Mouse (Mus musculus): ENCODE data around the gene Gng12. TPM values are rescaled to one million over a fixed set of nuclear protein-coding genes. Genes with fewer than 3 reads are reported as not detected.

The Gng12 gene
- polyA plus RNA-seq, 1 experiment, result 22.9 TPM

DNA sequence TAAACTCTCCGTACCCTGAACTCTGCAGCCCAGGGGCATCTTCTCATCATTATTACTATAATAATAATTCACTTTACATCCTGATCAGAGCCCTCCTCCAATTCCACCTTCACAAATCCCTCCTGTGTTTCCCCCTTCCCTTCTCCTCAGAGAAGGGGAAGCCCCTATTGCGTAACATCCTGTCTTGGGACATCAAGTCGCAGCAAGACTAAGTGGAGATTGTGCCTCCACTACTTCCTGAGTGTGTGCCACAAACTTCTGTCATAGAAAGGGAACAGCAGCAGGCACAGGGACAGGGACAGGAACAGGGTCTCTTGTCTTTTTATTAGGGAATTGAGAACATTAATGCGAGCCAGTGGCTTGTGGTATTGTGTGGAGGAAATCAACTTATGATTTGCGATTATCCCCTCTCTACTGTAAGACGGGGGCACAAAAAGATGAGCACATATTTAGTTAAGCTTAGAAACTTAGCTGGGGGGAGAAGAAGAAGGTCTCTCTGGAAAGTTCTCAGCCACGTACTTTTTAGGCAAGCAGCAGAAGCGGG lies 173.1 kb downstream of the Gng12 start:
- Histone ChIP-seq H3K27ac (ENCODE audit: control insufficient read depth, insufficient read depth, low read depth, low read length, poor library complexity) (no peak overlapping the region), H3K4me1 (ENCODE audit: control insufficient read depth, insufficient read depth, low read length) (peaks cover 3% of the 10 kb centered on the region; the same call in 1 of the 2 replicates), H3K4me3 (replicated peaks; ENCODE audit: control insufficient read depth, low read depth, low read length) (no peak overlapping the region)
- WGBS, result 13% methylated on average over 8 of the region's 8 CpGs
- TF ChIP-seq CTCF (IDR thresholded peaks at IDR 0.05; ENCODE audit: control insufficient read depth, insufficient read depth, low read length) (no peak), POLR2A (IDR thresholded peaks at IDR 0.05; ENCODE audit: borderline replicate concordance, control insufficient read depth, low read depth, low read length) (no peak)

DNA sequence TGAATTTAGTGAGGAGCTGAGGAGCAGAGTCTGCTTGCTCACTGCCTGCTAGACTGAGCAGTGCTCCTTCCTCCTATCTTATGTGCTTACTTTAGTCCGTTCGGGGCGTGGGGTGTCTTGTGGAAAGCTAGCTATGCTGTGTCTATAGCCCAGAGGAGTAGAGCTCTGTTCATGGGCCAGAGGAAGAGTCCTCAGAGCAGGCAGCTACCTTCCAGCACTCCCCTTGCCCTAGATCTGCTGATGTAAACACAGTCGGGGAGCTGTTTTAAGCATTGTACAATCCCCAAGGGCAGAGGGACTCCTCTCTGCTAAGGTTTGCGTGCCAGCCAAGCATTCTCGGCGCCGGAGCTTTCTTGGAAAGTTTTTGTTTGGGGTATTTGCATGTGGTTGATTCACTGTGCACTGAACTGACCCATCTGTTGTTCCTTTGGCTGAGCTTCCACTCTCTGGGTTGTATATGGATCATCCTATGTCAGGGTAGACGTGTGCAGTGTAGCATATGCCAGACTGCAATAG lies 173.7 kb downstream of the Gng12 start:
- no peak for TF ChIP-seq CTCF (IDR thresholded peaks at IDR 0.05; ENCODE audit: control insufficient read depth, insufficient read depth, low read length)
- TF ChIP-seq POLR2A (IDR thresholded peaks at IDR 0.05; ENCODE audit: borderline replicate concordance, control insufficient read depth, low read depth, low read length), result no peak
- Histone ChIP-seq H3K4me3 (replicated peaks; ENCODE audit: control insufficient read depth, low read depth, low read length) (no peak overlapping the region), H3K4me1 (ENCODE audit: control insufficient read depth, insufficient read depth, low read length) (peaks cover 3% of the 10 kb centered on the region; the same call in 1 of the 2 replicates), H3K27ac (ENCODE audit: control insufficient read depth, insufficient read depth, low read depth, low read length, poor library complexity) (no peak overlapping the region)
- 44% methylated on average over 9 of the region's 9 CpGs for WGBS

Other genes with a start within 250 kb of the Gng12 start
- not detected in 2 replicates for gene Vmn1r35, start 210.5 kb upstream of the Gng12 start, polyA plus RNA-seq (2011; ENCODE audit: insufficient read depth, insufficient read length, low replicate concordance, missing spikeins)
- gene Vmn1r36, start 177.2 kb upstream of the Gng12 start, polyA plus RNA-seq (2011; ENCODE audit: insufficient read depth, insufficient read length, low replicate concordance, missing spikeins), result not detected in 2 replicates
- not detected in 2 replicates for gene Vmn1r37, start 167.0 kb upstream of the Gng12 start, polyA plus RNA-seq (2011; ENCODE audit: insufficient read depth, insufficient read length, low replicate concordance, missing spikeins)
- 1.2 TPM in 1 of 2 replicates, not detected in the other for gene Vmn1r38, start 113.8 kb upstream of the Gng12 start, polyA plus RNA-seq (2011; ENCODE audit: insufficient read depth, insufficient read length, low replicate concordance, missing spikeins)
- not detected in 2 replicates for gene Vmn1r39, start 85.8 kb upstream of the Gng12 start, polyA plus RNA-seq (2011; ENCODE audit: insufficient read depth, insufficient read length, low replicate concordance, missing spikeins)
- 120 and 146 TPM in 2 replicates for gene Gadd45a, start 141.1 kb downstream of the Gng12 start, polyA plus RNA-seq (2011; ENCODE audit: insufficient read depth, insufficient read length, low replicate concordance, missing spikeins)

Measured in bone marrow, adult 2 months (tissue).